Mouse (Mus musculus) heart, embryonic 15.5 days (tissue): ENCODE results near the gene Pdlim4. TPM values are rescaled to one million over a fixed set of nuclear protein-coding genes. Genes with fewer than 3 reads are reported as not detected.

Experiments
- ATAC-seq: fragments of 200-750 bp; cut with Nextera tagmentation; replicated peaks from 2 replicates; pipeline ENCODE4 v1.8.0; 2017; ENCODE audit warnings: low read depth, moderate TSS enrichment; ENCODE audit not compliant: insufficient number of reproducible peaks, insufficient read depth, low FRiP score
- H3K27ac ChIP-seq: fragments of 300-500 bp; sonication (generic); 2 replicates; pipeline ENCODE4 v1.5.1; 2015; ENCODE audit warnings: mild to moderate bottlenecking, inconsistent platforms
- H3K27me3 ChIP-seq: fragments of 300-500 bp; sonication (generic); 2 replicates; pipeline ENCODE4 v1.6.1; 2015; ENCODE audit warnings: inconsistent platforms
- H3K36me3 ChIP-seq: fragments of 300-500 bp; sonication (generic); 2 replicates; pipeline ENCODE4 v1.6.1; 2015; ENCODE audit warnings: mild to moderate bottlenecking, inconsistent platforms
- H3K4me1 ChIP-seq: fragments of 300-500 bp; sonication (generic); replicated peaks from 2 replicates; pipeline ENCODE4 v1.6.1; 2015; ENCODE audit warnings: inconsistent platforms
- H3K4me2 ChIP-seq: fragments of 300-500 bp; sonication (generic); 2 replicates; pipeline ENCODE4 v1.6.1; 2015; ENCODE audit warnings: inconsistent platforms, mild to moderate bottlenecking, moderate library complexity
- H3K4me3 ChIP-seq: fragments of 300-500 bp; sonication (generic); 2 replicates; pipeline ENCODE4 v1.5.1; 2015; ENCODE audit warnings: mild to moderate bottlenecking, inconsistent platforms
- H3K9ac ChIP-seq: fragments of 300-500 bp; sonication (generic); 2 replicates; pipeline ENCODE4 v1.6.1; 2015; ENCODE audit warnings: mild to moderate bottlenecking, inconsistent platforms
- H3K9me3 ChIP-seq: fragments of 300-500 bp; sonication (generic); replicated peaks from 2 replicates; pipeline ENCODE4 v1.6.1; 2016; ENCODE audit warnings: inconsistent platforms
- WGBS: fragments of 180-500 bp; shearing (Covaris S2); methylation state at CpG from one replicate; pipeline ENCODE4 v1.1.7; 2015; ENCODE audit warnings: mixed read lengths; 5-methylcytosine and 5-hydroxymethylcytosine counted together
- polyA plus RNA-seq: library from polyadenylated mRNA; unstranded; fragments of >200 nt; fragmentation: Nextera tagmentation; extraction: Ambion mirVana; gene quantifications from 2 replicates; pipeline ENCODE4 v1.2.1, GENCODE M21; 2015

The Pdlim4 gene
- polyA plus RNA-seq, 1 experiment from 2014 or later, result 11.4 TPM

- Histone ChIP-seq H3K27me3 (no peaks in the 10 kb centered on the region), H3K9ac (no peak overlapping the region), H3K4me3 (no peak overlapping the region), H3K36me3 (no peaks in the 10 kb centered on the region), H3K4me2 (no peak overlapping the region), H3K27ac (peak overlapping the region; percentile 84), H3K4me1 (peaks cover 75% of the 10 kb centered on the region), H3K9me3 (no peaks in the 10 kb centered on the region)
- 22% methylated on average over 5 of the region's 5 CpGs for WGBS
- ATAC-seq, result peak; percentile 17; the same call in 1 of the 2 replicates
Observed at GRCm38 (mm10) chr11:54108894-54109293, 40.1 kb upstream of the Pdlim4 start.

DNA sequence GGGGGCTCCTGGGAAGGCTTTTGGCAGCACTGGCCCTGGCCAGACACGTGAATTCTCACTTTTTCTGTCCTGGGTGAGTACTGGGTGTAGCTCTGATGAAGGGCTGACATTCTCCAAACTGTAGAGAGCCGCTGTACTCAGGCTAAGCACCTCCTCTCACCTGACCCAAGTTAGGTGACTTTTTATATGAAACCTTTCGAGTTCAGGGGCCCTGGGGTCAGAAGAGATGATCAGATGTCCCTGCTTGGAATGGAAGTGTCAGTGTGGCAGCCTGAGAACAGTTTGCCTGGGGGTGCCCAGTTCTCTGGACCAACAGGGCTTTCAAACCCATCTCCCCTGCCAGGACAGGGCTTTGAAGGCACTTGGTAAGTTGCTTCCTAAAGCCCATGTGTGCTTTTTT is 39.3 kb upstream of the Pdlim4 start:
- no peaks in the 10 kb centered on the region for H3K9me3 ChIP-seq
- WGBS, result 63% methylated on average over 3 of the region's 3 CpGs
- no peaks in the 10 kb centered on the region for H3K27me3 ChIP-seq
- no peak overlapping the region for H3K9ac ChIP-seq
- H3K27ac ChIP-seq, result peak overlapping the region; percentile 84
- H3K36me3 ChIP-seq, result no peaks in the 10 kb centered on the region
- peaks cover 75% of the 10 kb centered on the region for H3K4me1 ChIP-seq
- no peak overlapping the region for H3K4me2 ChIP-seq
- ATAC-seq, result no peak
- no peak overlapping the region for H3K4me3 ChIP-seq

DNA sequence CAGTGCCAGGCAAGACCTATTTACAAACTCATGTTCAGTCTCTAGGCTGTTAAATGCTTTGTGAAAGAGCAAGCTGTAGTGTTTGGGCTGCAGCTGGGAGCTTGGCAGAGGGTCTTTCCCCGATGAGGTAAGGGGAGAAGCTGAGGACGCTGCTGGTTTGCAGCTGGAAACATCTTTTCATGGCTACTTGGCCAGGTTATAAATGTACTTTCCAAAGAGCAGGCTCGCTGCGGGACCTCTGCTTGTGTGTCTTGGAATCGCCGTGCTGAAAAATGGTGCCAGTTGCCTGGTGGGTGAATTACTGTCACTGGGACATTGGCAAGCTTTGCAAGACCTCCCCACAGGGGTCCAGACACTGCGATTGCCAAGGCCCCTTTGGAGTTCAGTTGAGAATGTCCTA is 38.4 kb upstream of the Pdlim4 start:
- no peaks in the 10 kb centered on the region for H3K27me3 ChIP-seq
- no peak overlapping the region for H3K4me3 ChIP-seq
- H3K9me3 ChIP-seq, result no peaks in the 10 kb centered on the region
- WGBS, result 80% methylated on average over 7 of the region's 7 CpGs
- no peak overlapping the region for H3K27ac ChIP-seq
- no peaks in the 10 kb centered on the region for H3K36me3 ChIP-seq
- H3K9ac ChIP-seq, result no peak overlapping the region
- H3K4me1 ChIP-seq, result peaks cover 75% of the 10 kb centered on the region
- H3K4me2 ChIP-seq, result no peak overlapping the region
- no peak for ATAC-seq

GRCm38 (mm10) chr11:54106676-54107075 is 37.9 kb upstream of the Pdlim4 start:
- Histone ChIP-seq H3K27ac (no peak overlapping the region), H3K36me3 (no peaks in the 10 kb centered on the region), H3K9me3 (no peaks in the 10 kb centered on the region), H3K4me2 (no peak overlapping the region), H3K4me1 (peaks cover 75% of the 10 kb centered on the region), H3K4me3 (no peak overlapping the region), H3K27me3 (no peaks in the 10 kb centered on the region), H3K9ac (no peak overlapping the region)
- WGBS, result 87% methylated on average over 3 of the region's 3 CpGs
- ATAC-seq, result no peak

- Histone ChIP-seq H3K4me3 (no peak overlapping the region), H3K36me3 (no peaks in the 10 kb centered on the region), H3K4me1 (peaks cover 74% of the 10 kb centered on the region), H3K9ac (no peak overlapping the region), H3K4me2 (no peak overlapping the region), H3K27me3 (peaks cover 6% of the 10 kb centered on the region), H3K9me3 (no peaks in the 10 kb centered on the region), H3K27ac (no peak overlapping the region)
- WGBS, result 81% methylated on average over 6 of the region's 6 CpGs
- no peak for ATAC-seq
Observed at GRCm38 (mm10) chr11:54105011-54105410, 36.2 kb upstream of the Pdlim4 start.

GRCm38 (mm10) chr11:54102706-54103449 is 34.1 kb upstream of the Pdlim4 start:
- peaks cover 53% of the 10 kb centered on the region for H3K4me1 ChIP-seq
- WGBS, result 41% methylated on average over 10 of the region's 10 CpGs
- no peaks in the 10 kb centered on the region for H3K9me3 ChIP-seq
- peak overlapping the region; percentile 55 for H3K27ac ChIP-seq
- no peak for ATAC-seq
- peak overlapping the region; percentile 98 for H3K4me2 ChIP-seq
- H3K36me3 ChIP-seq, result no peaks in the 10 kb centered on the region
- no peak overlapping the region for H3K9ac ChIP-seq
- H3K4me3 ChIP-seq, result no peak overlapping the region
- H3K27me3 ChIP-seq, result peaks cover 7% of the 10 kb centered on the region

DNA sequence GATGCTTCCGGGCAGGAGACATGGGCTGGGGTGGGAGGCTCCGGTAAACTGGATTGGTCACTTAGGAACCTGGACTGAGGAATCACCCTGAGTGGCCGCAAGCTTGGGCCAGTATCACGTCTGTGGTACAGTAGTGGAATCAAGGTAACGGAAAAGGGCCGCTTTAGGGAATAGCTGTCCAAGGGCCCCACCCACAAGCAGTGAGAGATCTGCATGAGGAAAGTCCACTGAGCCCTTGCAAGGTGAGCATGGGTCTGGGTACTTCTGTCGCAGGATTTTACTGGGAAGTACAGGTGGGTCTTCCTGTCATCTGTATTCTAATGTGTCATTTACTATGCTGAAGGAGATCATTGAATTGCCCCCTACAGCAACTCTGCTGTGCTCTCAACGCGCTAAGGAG is 32.9 kb upstream of the Pdlim4 start:
- no peak for ATAC-seq
- H3K27me3 ChIP-seq, result peaks cover 7% of the 10 kb centered on the region
- peak overlapping the region; percentile 81 for H3K4me3 ChIP-seq
- no peaks in the 10 kb centered on the region for H3K9me3 ChIP-seq
- H3K36me3 ChIP-seq, result no peaks in the 10 kb centered on the region
- no peak overlapping the region for H3K27ac ChIP-seq
- peak overlapping the region; percentile 98 for H3K4me2 ChIP-seq
- WGBS, result 73% methylated on average over 9 of the region's 9 CpGs
- peaks cover 48% of the 10 kb centered on the region for H3K4me1 ChIP-seq
- peak overlapping the region; percentile 75 for H3K9ac ChIP-seq

- no peaks in the 10 kb centered on the region for H3K9me3 ChIP-seq
- H3K4me1 ChIP-seq, result peaks cover 40% of the 10 kb centered on the region
- under 1% methylated on average over 81 of the region's 83 CpGs for WGBS
- ATAC-seq, result peak; percentile 91
- H3K9ac ChIP-seq, result peak overlapping the region; percentile 75
- peaks cover 7% of the 10 kb centered on the region for H3K27me3 ChIP-seq
- no peaks in the 10 kb centered on the region for H3K36me3 ChIP-seq
- peak overlapping the region; percentile 98 for H3K4me2 ChIP-seq
- peak overlapping the region; percentile 26; the same call in 1 of the 2 replicates for H3K27ac ChIP-seq
- H3K4me3 ChIP-seq, result peak overlapping the region; percentile 81
Observed at GRCm38 (mm10) chr11:54100692-54101591, 32.1 kb upstream of the Pdlim4 start.

DNA sequence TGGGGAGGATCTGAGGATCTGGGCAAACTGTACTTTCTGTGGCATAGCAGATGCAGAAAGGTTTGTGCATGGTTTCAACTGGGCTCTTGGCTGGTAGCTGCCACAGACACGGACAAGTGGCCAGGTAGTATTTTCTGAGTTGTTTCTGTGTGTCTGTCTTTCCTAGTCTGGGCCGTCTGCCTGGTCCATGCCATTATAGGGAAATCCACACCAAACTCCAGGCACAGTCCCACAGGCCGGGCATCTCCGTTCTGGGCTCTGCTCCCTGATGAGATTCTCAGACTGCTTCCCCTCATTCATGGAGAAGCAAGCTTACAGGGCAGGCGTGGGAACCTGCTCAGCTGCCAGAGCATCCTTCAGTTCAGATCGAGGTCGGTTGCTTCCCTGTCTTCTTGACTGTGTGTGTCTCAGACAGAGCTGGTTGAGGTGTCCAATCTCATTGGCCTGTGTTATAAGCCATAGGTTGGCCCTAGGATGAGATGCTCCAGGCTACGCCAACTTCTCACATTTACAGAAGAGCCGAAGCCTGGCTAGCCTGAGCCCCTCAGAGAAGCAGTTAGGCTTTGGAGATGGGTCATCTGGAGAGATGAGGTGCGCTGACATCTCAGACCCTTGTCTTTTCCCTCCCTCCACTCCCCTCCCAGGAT is 31.4 kb upstream of the Pdlim4 start, which contains the start of gene P4ha2:
Gene P4ha2, plus strand, starts transcription at position 51 of the 647 bp plus-strand sequence.
- peak within 1 kb of the TSS; percentile 81 for H3K4me3 ChIP-seq
- H3K9ac ChIP-seq, result peak within 1 kb of the TSS; percentile 75
- H3K27ac ChIP-seq, result peak within 1 kb of the TSS; percentile 26; the same call in 1 of the 2 replicates
- H3K27me3 ChIP-seq, result peaks cover 7% of the 10 kb centered on the region
- H3K36me3 ChIP-seq, result no peaks in the 10 kb centered on the region
- peaks cover 35% of the 10 kb centered on the region for H3K4me1 ChIP-seq
- H3K9me3 ChIP-seq, result no peaks in the 10 kb centered on the region
- H3K4me2 ChIP-seq, result peak within 1 kb of the TSS; percentile 98
- WGBS, result 54% methylated on average over 10 of the region's 10 CpGs
- ATAC-seq, result no peak

DNA sequence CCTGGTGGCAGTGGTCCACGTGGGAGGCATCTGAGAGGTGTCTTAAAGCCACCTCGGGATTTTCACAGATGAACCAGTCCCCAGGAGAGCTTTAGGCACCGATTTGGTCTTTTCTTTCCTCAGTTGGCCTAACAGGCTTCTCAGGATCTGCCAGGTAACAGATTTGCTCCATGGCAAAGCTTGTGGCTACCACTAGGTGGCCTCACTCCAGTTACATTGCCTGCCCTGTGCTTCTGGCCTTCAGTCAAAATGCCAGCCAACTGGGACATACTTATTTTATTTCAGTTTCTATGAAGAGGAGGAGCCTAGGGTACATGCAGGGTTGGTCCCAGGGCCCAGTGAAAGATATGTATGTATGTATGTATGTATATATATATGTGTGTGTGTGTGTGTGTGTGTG is 24.2 kb upstream of the Pdlim4 start:
- Histone ChIP-seq H3K36me3 (no peaks in the 10 kb centered on the region), H3K4me3 (no peak overlapping the region), H3K9ac (no peak overlapping the region), H3K27me3 (no peaks in the 10 kb centered on the region), H3K27ac (no peak overlapping the region), H3K9me3 (no peaks in the 10 kb centered on the region), H3K4me1 (no peaks in the 10 kb centered on the region), H3K4me2 (no peak overlapping the region)
- no peak for ATAC-seq
- WGBS, result 13% methylated on average over 3 of the region's 3 CpGs

DNA sequence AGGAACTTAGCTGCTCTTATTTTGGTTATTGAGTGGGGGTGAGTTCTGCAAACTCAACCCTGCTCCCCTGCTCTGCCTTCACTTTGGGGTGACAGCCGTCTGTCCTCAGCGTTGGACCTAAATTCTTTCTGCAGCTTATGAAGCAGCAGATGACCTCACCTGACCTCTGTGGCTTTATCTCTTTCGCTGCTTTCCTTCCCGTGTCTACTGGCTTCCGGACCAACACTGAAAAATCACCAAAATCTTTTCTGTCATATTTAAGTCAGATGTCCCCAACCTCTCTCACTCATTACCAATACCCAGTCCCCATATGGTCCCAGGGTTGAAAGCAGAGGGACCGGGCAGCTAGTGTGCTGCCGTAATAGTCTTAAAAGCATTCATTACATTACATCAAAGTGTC is 23.4 kb upstream of the Pdlim4 start:
- 40% methylated on average over 7 of the region's 7 CpGs for WGBS
- ATAC-seq, result no peak
- Histone ChIP-seq H3K9ac (no peak overlapping the region), H3K4me1 (no peaks in the 10 kb centered on the region), H3K27me3 (no peaks in the 10 kb centered on the region), H3K27ac (no peak overlapping the region), H3K4me3 (no peak overlapping the region), H3K4me2 (no peak overlapping the region), H3K9me3 (no peaks in the 10 kb centered on the region), H3K36me3 (no peaks in the 10 kb centered on the region)
